ENCODE assay signal across 13 mouse cellular contexts in genomic region chr10:25023044-25023540, GRCm38 (mm10).
DNase-seq lines count a peak whose midpoint lies in the region; ATAC-seq and TF ChIP-seq lines count a peak whose summit lies in the region.
"Had no signal": no experiment of that assay in that cellular context is flagged by ENCODE, and none has a peak within 500 bp of the region (broad histone marks: within the 10 kb centered on the region; RNA-seq: fewer than 3 reads in every experiment).

No protein-coding gene starts in this region.

- no peaks in the 10 kb centered on the region for H3K27me3 ChIP-seq in heart, embryonic 11.5 days (ENCODE audit: control insufficient read depth, insufficient read depth, low read length)
- H3K27me3 ChIP-seq in midbrain, postnatal 0 days (ENCODE audit: insufficient read depth, low read length): no peaks in the 10 kb centered on the region
- no peaks in the 10 kb centered on the region for H3K27me3 ChIP-seq in midbrain, embryonic 14.5 days (ENCODE audit: control insufficient read depth, insufficient read depth, low read length)
- no peaks in the 10 kb centered on the region for H3K27me3 ChIP-seq in forebrain, postnatal 0 days (ENCODE audit: insufficient read depth, low read length)
- H3K27me3 ChIP-seq: stomach, embryonic 15.5 days had no signal

- no peaks in the 10 kb centered on the region for H3K4me1 ChIP-seq in heart, embryonic 11.5 days (ENCODE audit: control insufficient read depth, insufficient read depth, low read length)
- H3K4me1 ChIP-seq in midbrain, postnatal 0 days (ENCODE audit: insufficient read depth, low read length): no peaks in the 10 kb centered on the region
- H3K4me1 ChIP-seq in midbrain, embryonic 14.5 days (ENCODE audit: control insufficient read depth, insufficient read depth, low read length): no peaks in the 10 kb centered on the region
- H3K4me1 ChIP-seq in forebrain, postnatal 0 days (ENCODE audit: insufficient read depth): no peaks in the 10 kb centered on the region
- H3K4me1 ChIP-seq: stomach, embryonic 15.5 days had no signal

- DNase-seq in heart, adult 8-10 months (ENCODE audit: low spot score): peak; percentile 53
- no peak for DNase-seq in midbrain, postnatal 0 days (ENCODE audit: low spot score)
- no peak for DNase-seq in midbrain, embryonic 14.5 days
- peak; percentile 45 for DNase-seq in forebrain, postnatal 0 days
- DNase-seq in layer of hippocampus, postnatal 36 days: peak; percentile 12 to 44
- DNase-seq: right cerebral cortex, postnatal 4 days; thymus, postnatal 4 days had no signal

- WGBS in heart, embryonic 11.5 days (ENCODE audit: insufficient replicate concordance): 85% methylated on average over 4 of the region's 4 CpGs
- 85% methylated on average over 4 of the region's 4 CpGs for WGBS in midbrain, postnatal 0 days
- WGBS in midbrain, embryonic 14.5 days: 87% methylated on average over 4 of the region's 4 CpGs
- WGBS in forebrain, postnatal 0 days: 41% methylated on average over 4 of the region's 4 CpGs

- no peaks in the 10 kb centered on the region for H3K36me3 ChIP-seq in heart, embryonic 11.5 days (ENCODE audit: control insufficient read depth, insufficient read depth, low read length)
- H3K36me3 ChIP-seq in midbrain, postnatal 0 days (ENCODE audit: insufficient read depth, low read length): no peaks in the 10 kb centered on the region
- no peaks in the 10 kb centered on the region for H3K36me3 ChIP-seq in midbrain, embryonic 14.5 days (ENCODE audit: control insufficient read depth, insufficient read depth, low read length)
- no peaks in the 10 kb centered on the region for H3K36me3 ChIP-seq in forebrain, postnatal 0 days (ENCODE audit: insufficient read depth)
- H3K36me3 ChIP-seq: stomach, embryonic 15.5 days had no signal

- H3K4me3 ChIP-seq in heart, embryonic 11.5 days (ENCODE audit: low read depth, low read length): no peak overlapping the region
- no peak overlapping the region for H3K4me3 ChIP-seq in midbrain, postnatal 0 days (ENCODE audit: low read depth, low read length)
- no peak overlapping the region for H3K4me3 ChIP-seq in midbrain, embryonic 14.5 days (replicated peaks; ENCODE audit: low read depth, low read length)
- no peak overlapping the region for H3K4me3 ChIP-seq in forebrain, postnatal 0 days (ENCODE audit: low read depth, low read length)
- H3K4me3 ChIP-seq: stomach, embryonic 15.5 days had no signal

- no peaks in the 10 kb centered on the region for H3K9me3 ChIP-seq in heart, embryonic 11.5 days (replicated peaks; ENCODE audit: control insufficient read depth, low read length)
- 0 out of 2 replicates have a peak, but pooled peaks cover 7% of the 10 kb centered on the region for H3K9me3 ChIP-seq in midbrain, postnatal 0 days (ENCODE audit: low read length)
- H3K9me3 ChIP-seq in midbrain, embryonic 14.5 days (ENCODE audit: control insufficient read depth, low read length): no peaks in the 10 kb centered on the region
- no peaks in the 10 kb centered on the region for H3K9me3 ChIP-seq in forebrain, postnatal 0 days (ENCODE audit: low read length)
- H3K9me3 ChIP-seq: stomach, embryonic 15.5 days had no signal

- ATAC-seq in heart, embryonic 11.5 days (replicated peaks; ENCODE audit: insufficient number of reproducible peaks, low FRiP score, low TSS enrichment): no peak
- ATAC-seq in midbrain, postnatal 0 days (ENCODE audit: low FRiP score): no peak
- no peak for ATAC-seq in midbrain, embryonic 14.5 days (ENCODE audit: low FRiP score, low TSS enrichment)
- 0 out of 2 replicates have a peak, but pooled peaks have one; percentile 37 for ATAC-seq in forebrain, postnatal 0 days
- no peak for ATAC-seq in activated CD4-positive, CD25-positive, alpha-beta regulatory T cell, adult 4 months
- ATAC-seq: intestine, postnatal 0 days had no signal

- no peak overlapping the region for H3K27ac ChIP-seq in heart, embryonic 11.5 days (ENCODE audit: low read depth, low read length)
- H3K27ac ChIP-seq in midbrain, postnatal 0 days (ENCODE audit: low read depth, low read length): peak overlapping the region; percentile 34
- H3K27ac ChIP-seq in midbrain, embryonic 14.5 days (replicated peaks; ENCODE audit: low read depth, low read length): no peak overlapping the region
- peak overlapping the region; percentile 29; the same call in 1 of the 2 replicates for H3K27ac ChIP-seq in forebrain, postnatal 0 days (ENCODE audit: low read depth, low read length)
- H3K27ac ChIP-seq: liver, embryonic 14.5 days; macrophage; stomach, embryonic 15.5 days had no signal

- no peak overlapping the region for H3K9ac ChIP-seq in heart, embryonic 11.5 days (ENCODE audit: low read depth, low read length)
- H3K9ac ChIP-seq in midbrain, postnatal 0 days (replicated peaks; ENCODE audit: low read length, poor library complexity, severe bottlenecking): no peak overlapping the region
- H3K9ac ChIP-seq in midbrain, embryonic 14.5 days (replicated peaks; ENCODE audit: low read length): no peak overlapping the region
- H3K9ac ChIP-seq in forebrain, postnatal 0 days: no peak overlapping the region
- H3K9ac ChIP-seq: liver, embryonic 14.5 days; stomach, embryonic 15.5 days had no signal

- TF ChIP-seq CTCF in midbrain, postnatal 0 days (IDR thresholded peaks at IDR 0.05): no peak
- TF ChIP-seq CTCF in forebrain, postnatal 0 days (IDR thresholded peaks at IDR 0.05; ENCODE audit: low read depth): no peak

- H3K4me2 ChIP-seq in heart, embryonic 11.5 days: no peak overlapping the region
- H3K4me2 ChIP-seq in midbrain, postnatal 0 days (ENCODE audit: low read depth, low read length, poor library complexity, severe bottlenecking): no peak overlapping the region
- H3K4me2 ChIP-seq in midbrain, embryonic 14.5 days (ENCODE audit: low read length): no peak overlapping the region
- H3K4me2 ChIP-seq in forebrain, postnatal 0 days (ENCODE audit: low read depth): no peak overlapping the region
- H3K4me2 ChIP-seq: stomach, embryonic 15.5 days had no signal

Comparison
In these comparisons a context has a peak if more than half of its experiments do, and no peak if none do; other contexts are left out.
1. H3K27ac ChIP-seq: peak in midbrain, postnatal 0 days (single experiment) and forebrain, postnatal 0 days (single experiment); none in heart, embryonic 11.5 days (single experiment) and midbrain, embryonic 14.5 days (single experiment).
2. DNase-seq: peak in heart, adult 8-10 months (single experiment), forebrain, postnatal 0 days (single experiment) and layer of hippocampus, postnatal 36 days (2 of 2); none in midbrain, postnatal 0 days (single experiment) and midbrain, embryonic 14.5 days (single experiment).